Comparison of ENCODE assay signal across 25 mouse cellular contexts in the genomic region with DNA sequence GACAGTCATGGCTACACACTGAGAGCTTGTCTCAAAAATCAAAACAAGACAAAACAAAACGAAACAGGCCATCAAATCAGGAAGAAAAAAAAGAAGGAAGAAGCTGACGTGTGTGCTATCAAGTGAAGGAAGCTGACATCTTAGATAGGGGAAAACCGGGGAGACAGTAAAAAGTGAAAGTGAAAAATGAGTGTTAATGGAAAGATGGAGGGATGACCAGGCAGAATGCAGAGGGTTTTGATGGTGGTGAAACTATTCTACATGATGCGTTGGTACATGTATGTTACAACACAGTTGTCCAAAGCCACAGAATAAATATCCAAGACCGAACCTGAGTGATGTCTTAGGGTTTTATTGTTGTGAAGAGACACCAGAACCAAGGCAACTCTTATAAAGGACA.
DNase-seq lines count a peak whose midpoint lies in the region; ATAC-seq and TF ChIP-seq lines count a peak whose summit lies in the region.
"Had no signal": no experiment of that assay in that cellular context is flagged by ENCODE, and none has a peak within 500 bp of the region (broad histone marks: within the 10 kb centered on the region; RNA-seq: fewer than 3 reads in every experiment).

No protein-coding gene starts in this region.

- no peaks in the 10 kb centered on the region for H3K27me3 ChIP-seq in MEL (ENCODE audit: control insufficient read depth in 1 of 2, insufficient read depth in 2 of 2, low read length in 2 of 2)
- H3K27me3 ChIP-seq in midbrain, embryonic 14.5 days (ENCODE audit: control insufficient read depth, insufficient read depth, low read length), result no peaks in the 10 kb centered on the region
- H3K27me3 ChIP-seq: forebrain, embryonic 13.5 days; hindbrain, embryonic 15.5 days; intestine, embryonic 15.5 days had no signal

- H3K36me3 ChIP-seq in MEL (ENCODE audit: control insufficient read depth in 1 of 2, insufficient read depth in 2 of 2, low read length in 2 of 2) (peaks cover 0 to 3% of the 10 kb centered on the region in 2 experiments; a peak in 2 of 4 replicates), macrophage (ENCODE audit: inconsistent target) (no peaks in the 10 kb centered on the region)
- H3K36me3 ChIP-seq in midbrain, embryonic 14.5 days (ENCODE audit: control insufficient read depth, insufficient read depth, low read length), result no peaks in the 10 kb centered on the region
- H3K36me3 ChIP-seq: forebrain, embryonic 10.5 days; heart, embryonic 10.5 days; hindbrain, embryonic 12.5 days; hindbrain, embryonic 15.5 days; intestine, embryonic 15.5 days had no signal

- H3K79me2 ChIP-seq in MEL (ENCODE audit: control insufficient read depth, insufficient read depth, low read length, poor library complexity) (no peaks in the 10 kb centered on the region), macrophage (ENCODE audit: inconsistent target) (no peaks in the 10 kb centered on the region)

- H3K4me2 ChIP-seq in midbrain, embryonic 14.5 days (ENCODE audit: low read length), result no peak overlapping the region
- H3K4me2 ChIP-seq: forebrain, embryonic 13.5 days; hindbrain, embryonic 12.5 days; hindbrain, embryonic 15.5 days; intestine, embryonic 15.5 days had no signal

- peak; percentile 48 for ATAC-seq in monocyte, adult 5-6 weeks (replicated peaks; ENCODE audit: insufficient number of reproducible peaks, low FRiP score, low TSS enrichment, poor library complexity, severe bottlenecking)
- no peak for ATAC-seq in inflammation-experienced regulatory T-cells, adult 6 months
- no peak for ATAC-seq in midbrain, embryonic 14.5 days (ENCODE audit: low FRiP score, low TSS enrichment)
- ATAC-seq: CD4-positive, CD25-positive, alpha-beta regulatory T cell, adult 4 months; forebrain, embryonic 13.5 days; forebrain, embryonic 16.5 days; intestine, embryonic 15.5 days; Patski had no signal

- no peak for TF ChIP-seq EP300 in MEL (IDR thresholded peaks at IDR 0.05; ENCODE audit: low read depth in 1 of 2, low read length in 2 of 2)

- TF ChIP-seq RAD21 in MEL (IDR thresholded peaks at IDR 0.05; ENCODE audit: low read depth, low read length), result no peak

- peak overlapping the region in 1 of 2 experiments; percentile 19; a peak in 1 of 4 replicates for H3K4me3 ChIP-seq in MEL (ENCODE audit: control insufficient read depth in 1 of 2, insufficient read depth in 1 of 2, low read depth in 2 of 2, low read length in 2 of 2)
- H3K4me3 ChIP-seq in macrophage (ENCODE audit: inconsistent target), result no peak overlapping the region
- no peak overlapping the region for H3K4me3 ChIP-seq in midbrain, embryonic 14.5 days (replicated peaks; ENCODE audit: low read depth, low read length)
- H3K4me3 ChIP-seq: forebrain, embryonic 10.5 days; forebrain, embryonic 13.5 days; heart, adult 2 months; heart, embryonic 10.5 days; hindbrain, embryonic 12.5 days; hindbrain, embryonic 15.5 days; intestine, embryonic 15.5 days had no signal

- DNase-seq in 416B (ENCODE audit: low read depth), result peak; percentile 20
- DNase-seq in MEL (ENCODE audit: low read depth, low spot score), result peak; percentile 1
- no peak for DNase-seq in right cerebral cortex, postnatal 4 days
- DNase-seq in gastrocnemius, postnatal 10 days, result no peak
- DNase-seq in midbrain, embryonic 14.5 days, result no peak
- DNase-seq: adrenal gland, adult 2 months; adrenal gland, postnatal 14 days; cerebellum, adult 11-12 months; cerebellum, adult 8-10 months; cerebellum, postnatal 10 days; cerebellum, postnatal 36 days; gastrocnemius, postnatal 14 days; heart, adult 2 months had no signal

- TF ChIP-seq CTCF in MEL (IDR thresholded peaks at IDR 0.05 in 2 of 3, conservative IDR thresholded peaks at IDR 0.05 in 1 of 3; ENCODE audit: control insufficient read depth in 1 of 3, insufficient read depth in 1 of 3, low read depth in 2 of 3, low read length in 3 of 3, poor library complexity in 1 of 3, severe bottlenecking in 1 of 3), result no peak

- H3K9me3 ChIP-seq in MEL (replicated peaks; ENCODE audit: insufficient read depth, low read length), result no peaks in the 10 kb centered on the region
- H3K9me3 ChIP-seq in midbrain, embryonic 14.5 days (ENCODE audit: control insufficient read depth, low read length), result no peaks in the 10 kb centered on the region
- H3K9me3 ChIP-seq: forebrain, embryonic 13.5 days; heart, embryonic 10.5 days; hindbrain, embryonic 15.5 days; intestine, embryonic 15.5 days had no signal

- H3K27ac ChIP-seq in MEL (ENCODE audit: control insufficient read depth, low read depth, low read length) (no peak overlapping the region), macrophage (0 out of 2 replicates have a peak overlapping the region, but pooled peaks have one; percentile 4)
- no peak overlapping the region for H3K27ac ChIP-seq in midbrain, embryonic 14.5 days (replicated peaks; ENCODE audit: low read depth, low read length)
- H3K27ac ChIP-seq: forebrain, embryonic 10.5 days; forebrain, embryonic 13.5 days; heart, adult 2 months; heart, embryonic 10.5 days; hindbrain, embryonic 12.5 days; hindbrain, embryonic 15.5 days; intestine, embryonic 15.5 days had no signal

- H3K4me1 ChIP-seq in MEL (ENCODE audit: control insufficient read depth in 1 of 2, insufficient read depth in 2 of 2, low read length in 2 of 2), result no peaks in the 10 kb centered on the region; a peak in 1 of 4 replicates
- H3K4me1 ChIP-seq in midbrain, embryonic 14.5 days (ENCODE audit: control insufficient read depth, insufficient read depth, low read length), result no peaks in the 10 kb centered on the region
- H3K4me1 ChIP-seq: forebrain, embryonic 10.5 days; hindbrain, embryonic 12.5 days; hindbrain, embryonic 15.5 days; intestine, embryonic 15.5 days had no signal

- WGBS in macrophage (ENCODE audit: missing documents), result 25% methylated on average over 5 of the region's 5 CpGs
- 96% methylated on average over 5 of the region's 5 CpGs for WGBS in midbrain, embryonic 14.5 days

- no peak overlapping the region for H3K9ac ChIP-seq in MEL (ENCODE audit: control insufficient read depth, low read depth, low read length, poor library complexity, severe bottlenecking)
- H3K9ac ChIP-seq in midbrain, embryonic 14.5 days (replicated peaks; ENCODE audit: low read length), result no peak overlapping the region
- H3K9ac ChIP-seq: forebrain, embryonic 13.5 days; hindbrain, embryonic 12.5 days; hindbrain, embryonic 15.5 days; intestine, embryonic 15.5 days had no signal

- no peak for TF ChIP-seq POLR2A in MEL (IDR thresholded peaks at IDR 0.05; ENCODE audit: control insufficient read depth in 1 of 2, insufficient read depth in 1 of 2, low read depth in 1 of 2, low read length in 2 of 2, poor library complexity in 1 of 2)

TF ChIP-seq in MEL, 35 proteins besides CTCF, POLR2A, EP300 and RAD21:
- TF ChIP-seq SMC3 (IDR thresholded peaks at IDR 0.05; ENCODE audit: low read depth, low read length), result no peak
- TF ChIP-seq TBP (IDR thresholded peaks at IDR 0.05; ENCODE audit: low read depth, low read length), result no peak

Comparison
In these comparisons a context has a peak if more than half of its experiments do, and no peak if none do; other contexts are left out.
1. DNase-seq: peak in 416B (single experiment) and MEL (single experiment); none in right cerebral cortex, postnatal 4 days (single experiment), gastrocnemius, postnatal 10 days (single experiment) and midbrain, embryonic 14.5 days (single experiment).